Mouse (Mus musculus): ENCODE measurements around the gene Ncoa1. TPM values are rescaled to one million over a fixed set of nuclear protein-coding genes. Genes with fewer than 3 reads are reported as not detected.

Ncoa1 gene
- polyA plus RNA-seq, 1 experiment from 2014 or later: 4.9 TPM

DNA sequence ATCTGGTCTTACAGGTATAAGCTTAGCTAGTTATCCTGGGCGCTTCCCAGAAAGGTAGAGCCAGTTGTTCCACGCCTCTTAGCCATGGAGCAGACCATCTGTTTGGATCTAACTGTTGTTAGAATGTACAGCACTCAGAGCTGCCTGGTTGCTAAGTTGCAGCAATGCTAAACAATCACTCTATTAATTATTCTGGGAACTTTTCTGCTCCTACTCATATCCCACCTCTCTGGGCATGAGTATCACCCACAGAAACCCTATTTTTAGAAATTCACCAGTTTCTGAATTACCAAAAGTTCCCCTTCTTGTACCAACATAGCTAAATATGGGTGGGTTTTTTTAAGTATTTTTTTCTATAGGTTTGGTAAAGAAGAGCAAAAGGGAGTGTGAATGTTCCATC lies 43.4 kb downstream of the Ncoa1 start:
- no peaks in the 10 kb centered on the region for H3K9me3 ChIP-seq (ENCODE audit: control insufficient read depth, low read length)
- no peaks in the 10 kb centered on the region for H3K27me3 ChIP-seq (ENCODE audit: control insufficient read depth, insufficient read depth, low read length)
- 93% methylated on average over 2 of the region's 2 CpGs for WGBS
- no peak overlapping the region for H3K4me3 ChIP-seq (ENCODE audit: low read depth, low read length)
- H3K9ac ChIP-seq (ENCODE audit: low read length): no peak overlapping the region
- no peak overlapping the region for H3K4me2 ChIP-seq
- no peak overlapping the region for H3K27ac ChIP-seq (ENCODE audit: low read depth, low read length)
- no peaks in the 10 kb centered on the region for H3K4me1 ChIP-seq (ENCODE audit: control insufficient read depth, insufficient read depth, low read length)
- DNase-seq (ENCODE audit: low spot score, missing footprints) (no peak), ATAC-seq (ENCODE audit: low FRiP score) (no peak)
- no peaks in the 10 kb centered on the region for H3K36me3 ChIP-seq (ENCODE audit: control insufficient read depth, insufficient read depth, low read length)

DNA sequence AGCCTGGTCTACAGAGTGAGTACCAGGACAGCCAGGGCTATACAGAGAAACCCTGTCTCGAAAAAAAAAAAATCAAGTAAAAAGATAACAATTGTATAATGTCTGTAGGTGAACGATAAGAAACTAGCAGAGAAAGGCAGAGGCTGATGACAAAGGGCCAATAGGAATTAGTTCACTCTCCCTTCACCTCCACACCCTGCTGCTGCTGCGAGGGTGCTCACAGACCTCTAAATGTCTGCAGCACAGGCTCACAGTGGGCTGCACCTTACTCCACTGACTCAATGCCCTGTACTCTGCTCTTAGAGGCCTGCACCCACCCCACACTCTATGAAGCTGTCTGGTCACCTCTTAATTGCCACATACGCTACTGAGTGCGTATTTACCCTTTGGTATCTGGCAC lies 45.0 kb downstream of the Ncoa1 start:
- 90% methylated on average over 5 of the region's 5 CpGs for WGBS
- DNase-seq (ENCODE audit: low spot score, missing footprints) (no peak), ATAC-seq (ENCODE audit: low FRiP score) (no peak)
- Histone ChIP-seq H3K27ac (ENCODE audit: low read depth, low read length) (no peak overlapping the region), H3K36me3 (ENCODE audit: control insufficient read depth, insufficient read depth, low read length) (no peaks in the 10 kb centered on the region), H3K4me2 (no peak overlapping the region), H3K27me3 (ENCODE audit: control insufficient read depth, insufficient read depth, low read length) (no peaks in the 10 kb centered on the region), H3K9ac (ENCODE audit: low read length) (no peak overlapping the region), H3K4me3 (ENCODE audit: low read depth, low read length) (no peak overlapping the region), H3K9me3 (ENCODE audit: control insufficient read depth, low read length) (no peaks in the 10 kb centered on the region), H3K4me1 (ENCODE audit: control insufficient read depth, insufficient read depth, low read length) (no peaks in the 10 kb centered on the region)

DNA sequence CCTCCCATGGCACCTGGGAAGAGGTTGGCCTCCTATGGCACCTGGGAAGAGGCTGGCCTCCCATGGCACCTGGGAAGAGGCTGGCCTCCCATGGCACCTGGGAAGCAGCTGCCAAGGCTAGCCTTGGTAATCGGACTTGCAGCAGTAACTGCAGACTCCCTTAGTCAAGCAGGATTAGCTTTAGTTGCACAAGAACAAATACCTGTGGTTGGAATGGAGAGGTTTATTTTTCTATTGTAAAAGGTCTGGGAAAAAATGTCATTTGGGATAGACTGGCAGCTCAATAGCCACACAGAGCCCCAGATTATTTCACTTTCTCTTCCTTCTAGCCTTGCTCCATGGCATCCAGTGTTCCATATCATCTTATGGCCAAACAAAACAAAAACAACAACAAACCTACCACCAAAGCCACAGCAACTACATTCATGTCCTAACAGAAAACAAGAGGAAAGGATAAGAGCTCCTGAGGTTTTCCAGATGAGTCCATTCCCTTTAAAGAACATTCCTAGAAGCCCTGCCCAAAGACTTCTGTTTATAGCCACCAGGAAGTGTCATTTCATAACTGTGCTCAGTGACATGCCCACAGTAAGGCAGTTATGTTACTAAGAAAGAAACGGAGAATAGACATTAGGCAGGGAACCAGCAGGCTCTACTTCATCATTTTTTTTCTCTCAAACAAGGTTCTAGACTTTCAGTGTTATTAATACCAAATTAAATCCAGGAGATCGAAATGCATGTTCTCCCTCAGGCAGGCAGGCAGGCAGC lies 46.7 kb downstream of the Ncoa1 start:
- no peak for ATAC-seq (ENCODE audit: low FRiP score)
- Histone ChIP-seq H3K27ac (ENCODE audit: low read depth, low read length) (no peak overlapping the region), H3K36me3 (ENCODE audit: control insufficient read depth, insufficient read depth, low read length) (no peaks in the 10 kb centered on the region), H3K9me3 (ENCODE audit: control insufficient read depth, low read length) (no peaks in the 10 kb centered on the region), H3K9ac (ENCODE audit: low read length) (no peak overlapping the region), H3K4me2 (no peak overlapping the region), H3K4me1 (ENCODE audit: control insufficient read depth, insufficient read depth, low read length) (no peaks in the 10 kb centered on the region), H3K27me3 (ENCODE audit: control insufficient read depth, insufficient read depth, low read length) (no peaks in the 10 kb centered on the region), H3K4me3 (ENCODE audit: low read depth, low read length) (no peak overlapping the region)
- DNase-seq (ENCODE audit: low spot score, missing footprints): no peak
- WGBS: 77% methylated on average over 3 of the region's 3 CpGs

DNA sequence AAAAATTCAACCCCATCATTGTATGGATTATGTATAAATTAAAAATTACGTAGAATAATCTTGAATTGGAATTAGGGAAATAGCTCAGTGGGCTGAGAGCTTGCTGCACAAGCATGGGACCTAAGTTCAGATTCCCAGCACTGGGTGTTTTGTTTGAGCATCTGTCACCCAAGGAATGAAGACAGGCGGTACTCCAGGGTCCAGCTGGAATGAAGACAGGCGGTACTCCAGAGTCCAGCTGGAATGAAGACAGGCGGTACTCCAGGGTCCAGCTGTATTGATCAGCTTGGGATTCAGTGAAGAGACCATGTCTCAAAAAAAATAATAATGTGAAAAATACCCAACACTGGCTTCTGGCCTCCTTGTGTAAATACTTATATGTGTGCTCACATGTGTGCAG lies 58.2 kb downstream of the Ncoa1 start:
- H3K4me3 ChIP-seq (ENCODE audit: low read depth, low read length): no peak overlapping the region
- H3K9me3 ChIP-seq (ENCODE audit: control insufficient read depth, low read length): no peaks in the 10 kb centered on the region
- ATAC-seq (ENCODE audit: low FRiP score) (no peak), DNase-seq (ENCODE audit: low spot score, missing footprints) (no peak)
- H3K27me3 ChIP-seq (ENCODE audit: control insufficient read depth, insufficient read depth, low read length): no peaks in the 10 kb centered on the region
- H3K27ac ChIP-seq (ENCODE audit: low read depth, low read length): no peak overlapping the region
- H3K4me2 ChIP-seq: no peak overlapping the region
- H3K36me3 ChIP-seq (ENCODE audit: control insufficient read depth, insufficient read depth, low read length): no peaks in the 10 kb centered on the region
- H3K4me1 ChIP-seq (ENCODE audit: control insufficient read depth, insufficient read depth, low read length): no peaks in the 10 kb centered on the region
- no peak overlapping the region for H3K9ac ChIP-seq (ENCODE audit: low read length)
- WGBS: 89% methylated on average over 4 of the region's 4 CpGs

DNA sequence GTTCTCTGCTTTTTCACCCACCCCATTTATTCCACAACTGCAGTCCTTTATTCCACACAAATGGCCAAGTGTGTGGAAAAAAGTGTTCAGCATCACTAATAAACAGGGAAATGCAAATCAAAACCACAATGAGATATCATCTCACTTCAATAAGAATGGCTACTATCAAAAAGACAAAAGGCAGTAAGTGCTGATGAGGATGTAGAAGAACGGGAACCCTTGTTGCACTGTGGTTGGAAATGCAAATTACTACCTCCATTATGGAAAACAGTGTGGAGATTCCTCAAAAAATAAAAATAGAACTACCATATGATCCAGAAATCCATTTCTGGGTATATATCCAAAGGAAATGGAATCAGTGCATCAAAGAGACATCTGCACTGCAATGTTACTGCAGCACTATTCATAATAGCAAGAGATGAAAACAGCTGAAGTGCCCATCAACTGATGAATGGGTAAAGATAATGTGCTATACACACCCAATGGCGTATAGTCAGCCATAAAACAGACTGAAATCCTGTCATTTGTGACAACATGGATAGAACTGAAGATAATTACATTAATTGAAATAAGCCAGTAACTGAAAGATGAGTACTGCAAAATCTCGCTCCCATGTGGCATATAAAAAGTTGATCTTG lies 59.2 kb downstream of the Ncoa1 start:
- no peaks in the 10 kb centered on the region for H3K9me3 ChIP-seq (ENCODE audit: control insufficient read depth, low read length)
- no peak overlapping the region for H3K4me2 ChIP-seq
- no peaks in the 10 kb centered on the region for H3K36me3 ChIP-seq (ENCODE audit: control insufficient read depth, insufficient read depth, low read length)
- H3K27ac ChIP-seq (ENCODE audit: low read depth, low read length): no peak overlapping the region
- ATAC-seq (ENCODE audit: low FRiP score) (no peak), DNase-seq (ENCODE audit: low spot score, missing footprints) (no peak)
- H3K4me3 ChIP-seq (ENCODE audit: low read depth, low read length): no peak overlapping the region
- H3K27me3 ChIP-seq (ENCODE audit: control insufficient read depth, insufficient read depth, low read length): no peaks in the 10 kb centered on the region
- 83% methylated on average over 3 of the region's 3 CpGs for WGBS
- no peak overlapping the region for H3K9ac ChIP-seq (ENCODE audit: low read length)
- H3K4me1 ChIP-seq (ENCODE audit: control insufficient read depth, insufficient read depth, low read length): no peaks in the 10 kb centered on the region

DNA sequence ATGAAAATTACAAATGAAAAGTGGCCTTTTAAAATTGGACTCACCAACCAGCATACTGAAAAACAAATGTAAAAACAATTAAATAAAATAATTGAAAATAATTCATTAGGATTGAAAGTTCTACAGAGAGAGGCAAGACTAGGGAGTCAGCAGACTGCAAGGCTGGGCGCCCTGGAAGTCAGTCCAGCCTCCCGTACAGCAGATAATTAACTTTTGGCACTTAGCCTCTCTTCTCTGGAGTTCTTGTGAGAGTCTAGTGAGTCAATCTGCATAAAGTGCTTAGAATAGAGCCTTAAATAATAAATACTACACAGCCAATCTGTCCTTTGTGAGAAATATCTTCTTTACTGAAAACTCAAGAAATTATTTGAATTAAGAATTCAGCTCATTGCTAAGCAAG lies 69.9 kb downstream of the Ncoa1 start:
- no peak for DNase-seq (ENCODE audit: low spot score, missing footprints)
- 86% methylated on average over 2 of the region's 2 CpGs for whole genome bisulfite sequencing

DNA sequence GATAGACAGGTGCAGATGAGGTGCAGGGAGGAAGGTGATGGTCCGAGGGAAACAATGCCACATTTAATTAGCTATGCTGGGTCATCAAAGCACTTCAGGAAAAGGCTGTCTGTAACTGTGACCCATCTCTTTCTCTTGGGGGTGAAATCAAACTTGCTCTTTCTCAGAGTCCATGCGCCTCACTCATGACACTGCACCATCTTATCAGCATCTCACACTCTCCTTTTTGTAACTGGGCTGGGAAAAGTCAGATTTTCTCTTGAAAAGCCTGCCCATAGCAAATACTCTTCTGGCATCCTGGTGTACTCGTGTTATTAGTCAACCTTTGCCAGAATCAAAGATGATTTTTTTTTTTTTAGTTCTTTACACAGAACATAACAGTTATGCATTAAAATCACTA lies 70.8 kb downstream of the Ncoa1 start:
- no peak for DNase-seq (ENCODE audit: low spot score, missing footprints)
- Histone ChIP-seq H3K4me3 (ENCODE audit: low read depth, low read length) (no peak overlapping the region), H3K4me2 (no peak overlapping the region), H3K4me1 (ENCODE audit: control insufficient read depth, insufficient read depth, low read length) (no peaks in the 10 kb centered on the region), H3K9me3 (ENCODE audit: control insufficient read depth, low read length) (no peaks in the 10 kb centered on the region), H3K27me3 (ENCODE audit: control insufficient read depth, insufficient read depth, low read length) (no peaks in the 10 kb centered on the region), H3K9ac (ENCODE audit: low read length) (no peak overlapping the region), H3K27ac (ENCODE audit: low read depth, low read length) (no peak overlapping the region), H3K36me3 (ENCODE audit: control insufficient read depth, insufficient read depth, low read length) (no peaks in the 10 kb centered on the region)
- 77% methylated on average over 3 of the region's 3 CpGs for WGBS
- no peak for ATAC-seq (ENCODE audit: low FRiP score)

More for the DNA sequence above, 69.9 kb downstream of the Ncoa1 start:
- no peak for ATAC-seq (ENCODE audit: low FRiP score)
- H3K27me3 ChIP-seq (ENCODE audit: control insufficient read depth, insufficient read depth, low read length): no peaks in the 10 kb centered on the region
- no peak overlapping the region for H3K27ac ChIP-seq (ENCODE audit: low read depth, low read length)
- no peaks in the 10 kb centered on the region for H3K9me3 ChIP-seq (ENCODE audit: control insufficient read depth, low read length)
- H3K9ac ChIP-seq (ENCODE audit: low read length): no peak overlapping the region
- H3K4me3 ChIP-seq (ENCODE audit: low read depth, low read length): no peak overlapping the region
- no peaks in the 10 kb centered on the region for H3K36me3 ChIP-seq (ENCODE audit: control insufficient read depth, insufficient read depth, low read length)
- no peak overlapping the region for H3K4me2 ChIP-seq
- no peaks in the 10 kb centered on the region for H3K4me1 ChIP-seq (ENCODE audit: control insufficient read depth, insufficient read depth, low read length)

DNA sequence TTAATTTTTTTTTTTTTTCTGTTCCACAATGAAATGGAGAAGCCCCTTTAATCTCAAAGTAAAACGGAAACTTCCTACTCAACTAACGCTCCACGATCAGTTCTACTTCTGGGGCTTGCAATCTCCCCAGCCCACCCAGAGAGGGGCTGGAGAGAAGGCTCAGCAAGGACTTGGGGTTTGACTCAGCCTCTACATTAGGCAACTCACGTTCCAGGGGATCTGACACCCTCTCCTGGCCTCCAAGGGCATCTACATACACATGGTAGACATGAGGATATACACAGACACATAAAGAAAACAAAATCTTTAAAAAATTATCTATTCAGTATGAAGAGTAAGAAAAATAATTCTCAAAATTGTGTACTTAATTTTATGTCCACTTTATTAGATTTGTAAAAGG lies 73.8 kb downstream of the Ncoa1 start:
- H3K4me1 ChIP-seq (ENCODE audit: control insufficient read depth, insufficient read depth, low read length): no peaks in the 10 kb centered on the region
- no peak for DNase-seq (ENCODE audit: low spot score, missing footprints)
- no peak overlapping the region for H3K9ac ChIP-seq (ENCODE audit: low read length)
- H3K4me3 ChIP-seq (ENCODE audit: low read depth, low read length): no peak overlapping the region
- H3K9me3 ChIP-seq (ENCODE audit: control insufficient read depth, low read length): no peaks in the 10 kb centered on the region
- no peaks in the 10 kb centered on the region for H3K27me3 ChIP-seq (ENCODE audit: control insufficient read depth, insufficient read depth, low read length)
- ATAC-seq (ENCODE audit: low FRiP score): no peak
- no peak overlapping the region for H3K4me2 ChIP-seq
- no peak overlapping the region for H3K27ac ChIP-seq (ENCODE audit: low read depth, low read length)
- WGBS: 65% methylated on average over 4 of the region's 4 CpGs
- H3K36me3 ChIP-seq (ENCODE audit: control insufficient read depth, insufficient read depth, low read length): no peaks in the 10 kb centered on the region

DNA sequence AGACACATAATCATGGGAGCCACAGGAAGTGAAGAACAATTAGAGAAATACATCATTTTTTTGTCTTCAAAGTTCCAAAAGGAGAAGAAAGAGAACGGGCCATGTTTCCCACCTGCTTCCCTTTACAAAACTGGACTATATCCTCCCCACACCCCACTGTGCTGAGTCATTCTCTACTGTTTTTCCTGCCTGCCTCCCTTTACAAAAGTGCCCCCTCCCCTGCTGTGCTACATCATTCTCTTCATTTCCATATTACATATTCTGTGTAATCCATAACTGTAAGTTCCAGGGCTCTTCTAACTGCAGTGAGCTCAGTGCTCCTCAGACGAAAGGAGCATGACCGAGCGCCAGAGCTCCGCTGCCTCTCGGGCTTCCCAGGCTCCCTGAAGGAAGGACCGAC lies 80.8 kb downstream of the Ncoa1 start:
- no peak for DNase-seq (ENCODE audit: low spot score, missing footprints)
- Histone ChIP-seq H3K4me3 (ENCODE audit: low read depth, low read length) (no peak overlapping the region), H3K9ac (ENCODE audit: low read length) (no peak overlapping the region), H3K27ac (ENCODE audit: low read depth, low read length) (no peak overlapping the region), H3K4me2 (no peak overlapping the region), H3K4me1 (ENCODE audit: control insufficient read depth, insufficient read depth, low read length) (no peaks in the 10 kb centered on the region), H3K36me3 (ENCODE audit: control insufficient read depth, insufficient read depth, low read length) (no peaks in the 10 kb centered on the region), H3K9me3 (ENCODE audit: control insufficient read depth, low read length) (no peaks in the 10 kb centered on the region), H3K27me3 (ENCODE audit: control insufficient read depth, insufficient read depth, low read length) (no peaks in the 10 kb centered on the region)
- 78% methylated on average over 7 of the region's 7 CpGs for WGBS
- no peak for ATAC-seq (ENCODE audit: low FRiP score)
